Mouse (Mus musculus) adrenal gland, adult (tissue): ENCODE results near the gene Flt4.

Source experiments
- DNase-seq, 2 experiments: peaks; one replicate each; pipeline ENCODE4 v3.0.0; 2022 to 2023; ENCODE audit warnings: low spot score in 1 of 2; ENCODE audit not compliant: inconsistent age in 2 of 2

Gene Flt4

DNA sequence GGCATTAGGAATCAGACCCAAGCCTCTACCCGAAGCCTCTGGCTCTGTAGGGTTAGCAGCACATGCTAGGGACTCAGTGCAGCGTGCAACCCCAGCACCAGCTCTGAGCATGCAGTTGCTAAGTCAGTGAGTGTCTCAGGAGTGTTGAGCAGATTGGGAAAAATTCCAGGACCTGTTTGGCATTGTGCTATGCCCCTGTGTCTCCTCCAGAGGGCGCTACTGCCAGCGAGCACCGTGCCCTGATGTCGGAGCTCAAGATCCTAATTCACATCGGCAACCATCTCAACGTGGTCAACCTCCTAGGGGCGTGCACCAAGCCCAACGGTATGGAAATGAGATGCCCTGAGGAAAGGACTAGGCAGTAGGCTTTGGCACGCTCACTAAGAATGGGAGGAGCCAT is 27.4 kb downstream of the Flt4 start:
- DNase-seq, result no peak

DNA sequence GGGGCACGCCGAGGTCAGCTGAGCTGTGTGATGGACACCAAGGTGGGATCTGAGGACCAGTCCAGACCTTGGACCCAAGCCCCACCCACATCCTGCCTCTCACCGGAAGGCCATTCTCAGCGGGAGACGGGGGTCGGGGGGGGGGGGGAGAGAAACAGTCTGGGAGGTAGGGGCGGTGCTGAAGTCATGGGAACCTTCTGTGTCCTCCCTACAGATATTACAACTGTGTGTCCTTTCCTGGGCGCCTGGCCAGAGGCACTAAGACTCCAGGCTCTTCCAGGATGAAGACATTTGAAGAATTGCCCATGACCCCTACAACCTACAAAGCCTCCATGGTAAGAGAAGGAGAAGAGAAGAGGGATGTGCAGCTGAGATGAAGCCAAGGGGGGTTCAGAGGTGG is 36.6 kb downstream of the Flt4 start:
- no peak for DNase-seq

- peak in 1 of 2 experiments; percentile 58 for DNase-seq
These were observed 41.3 kb downstream of the Flt4 start for GRCm38 (mm10) chr11:49650113-49650993.

GRCm38 (mm10) chr11:49650994-49651761 is 42.1 kb downstream of the Flt4 start:
- DNase-seq, result no peak

- no peak for DNase-seq
These were observed 42.8 kb downstream of the Flt4 start for GRCm38 (mm10) chr11:49651762-49652322.

- DNase-seq, result peak; percentile 75 to 92
These were observed 43.5 kb downstream of the Flt4 start for GRCm38 (mm10) chr11:49652401-49653078.

DNA sequence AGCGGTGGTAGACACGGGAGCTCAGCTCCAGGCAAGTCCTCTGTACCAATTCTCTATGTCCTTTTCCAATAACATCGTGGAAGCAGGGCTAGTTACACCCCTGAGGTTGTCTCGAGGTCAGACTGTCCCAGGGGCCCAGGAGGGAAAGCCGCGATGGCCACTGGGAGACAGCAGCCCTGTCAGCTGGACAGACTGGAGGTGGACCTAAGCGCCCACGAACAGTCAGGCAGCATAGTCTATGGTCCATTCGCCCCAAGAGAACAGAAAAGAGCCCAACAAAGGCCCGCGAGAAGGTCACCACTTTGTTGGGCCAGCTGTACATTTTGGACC is 44.0 kb downstream of the Flt4 start:
- no peak for DNase-seq

- no peak for DNase-seq
These were observed 45.6 kb downstream of the Flt4 start for GRCm38 (mm10) chr11:49654651-49655050.

- no peak for DNase-seq
These were observed 46.4 kb downstream of the Flt4 start for GRCm38 (mm10) chr11:49655501-49655900.

DNA sequence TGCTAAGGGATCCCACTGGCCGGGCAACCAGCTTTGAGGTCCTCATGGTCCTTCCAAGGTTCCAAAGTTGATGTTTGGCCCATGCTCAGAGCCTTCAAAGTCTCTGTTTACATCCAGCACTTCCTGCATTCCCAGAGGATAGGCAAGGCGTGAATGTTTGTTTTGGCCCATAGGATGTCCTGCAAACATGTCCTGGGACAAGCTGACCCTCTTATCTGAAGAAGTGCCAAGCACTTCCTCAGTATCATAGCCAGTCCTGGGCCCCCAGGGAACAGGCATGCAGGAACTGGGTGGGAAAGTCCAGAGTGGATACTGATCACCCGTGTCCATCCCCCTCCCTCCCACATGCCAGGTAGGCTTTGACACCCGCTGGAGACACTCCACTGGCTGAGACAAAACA is 49.0 kb downstream of the Flt4 start:
- DNase-seq, result peak in 1 of 2 experiments; percentile 43

DNA sequence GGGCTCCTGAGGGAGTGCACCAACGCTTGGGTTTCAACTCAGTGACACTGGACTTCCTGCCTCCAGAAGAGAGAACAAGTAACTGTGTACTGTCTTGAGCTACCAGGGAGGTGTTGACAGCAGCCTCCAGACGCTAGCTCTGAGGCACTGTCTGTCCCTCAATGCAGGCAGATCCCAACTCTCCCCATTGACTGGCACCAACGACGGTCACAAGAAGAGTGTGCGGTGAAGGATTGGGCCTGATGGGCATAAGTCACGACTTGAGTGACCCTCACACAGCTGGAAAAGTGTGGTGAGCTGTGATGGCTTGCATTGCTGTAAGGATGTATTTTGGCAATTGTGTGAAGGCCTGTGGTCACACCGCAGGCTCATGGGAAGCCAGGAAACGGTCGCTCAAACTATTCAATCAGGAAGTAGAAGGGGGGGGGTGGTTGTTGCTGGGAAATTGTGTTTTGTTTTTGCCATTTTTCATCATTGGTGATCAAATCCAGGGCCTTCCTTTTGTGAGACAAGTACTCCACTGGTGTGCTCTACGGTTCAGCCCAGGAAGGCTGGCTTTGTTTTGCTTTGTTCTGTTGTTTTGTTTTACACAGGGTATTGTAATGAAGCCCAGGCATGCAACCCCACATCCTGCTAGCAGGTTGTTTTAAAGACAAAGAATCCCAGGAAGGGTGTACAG is 49.9 kb downstream of the Flt4 start:
- DNase-seq, result peak in 1 of 2 experiments; percentile 39

GRCm38 (mm10) chr11:49659470-49659799 is 50.4 kb downstream of the Flt4 start:
- no peak for DNase-seq

GRCm38 (mm10) chr11:49662292-49662780 is 53.3 kb downstream of the Flt4 start:
- DNase-seq, result no peak

DNA sequence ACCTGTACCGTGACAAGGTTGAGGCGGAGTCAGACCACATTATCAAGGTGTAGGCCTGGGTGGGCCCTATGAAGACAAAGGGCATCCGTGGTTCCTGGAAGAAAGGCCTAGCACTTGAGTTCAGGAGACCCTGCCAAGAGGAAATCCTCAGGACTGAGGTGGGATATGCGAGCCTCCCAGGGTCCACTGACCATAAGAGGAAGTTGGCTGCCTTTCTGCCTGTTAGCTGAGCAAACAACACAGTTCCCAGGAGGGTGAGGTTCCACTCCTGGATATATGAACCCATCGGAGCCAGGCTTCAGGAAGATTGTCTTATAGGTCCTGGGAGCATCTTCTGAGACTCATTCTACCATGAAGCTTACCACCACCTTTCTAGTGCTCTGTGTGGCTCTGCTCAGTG is 54.2 kb downstream of the Flt4 start, which contains the start of gene Scgb3a1:
Scgb3a1 (plus strand) TSS at position 301 of the 400 bp plus-strand sequence.
- DNase-seq, result no peak

- no peak for DNase-seq
These were observed 55.4 kb downstream of the Flt4 start for GRCm38 (mm10) chr11:49664262-49665140.

DNA sequence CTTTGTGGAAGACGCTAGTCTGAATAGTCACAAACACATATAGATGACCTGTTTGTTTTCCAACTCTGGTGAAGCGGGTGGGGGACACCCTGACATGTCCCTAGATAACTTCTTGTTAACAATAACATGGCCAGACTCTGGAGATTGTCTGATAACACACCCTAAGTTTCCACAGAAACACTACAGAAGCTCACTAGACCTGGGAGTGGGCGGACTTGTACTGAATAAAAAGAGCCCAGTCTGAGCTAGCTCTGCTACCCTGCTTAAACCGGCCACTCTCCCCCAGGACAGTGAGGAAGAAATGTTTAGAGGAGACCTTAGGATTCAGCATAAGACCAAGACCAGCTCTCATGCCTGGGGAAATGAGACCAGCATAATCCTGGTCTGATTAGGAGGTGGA is 56.4 kb downstream of the Flt4 start:
- no peak for DNase-seq

GRCm38 (mm10) chr11:49673433-49673832 is 64.4 kb downstream of the Flt4 start:
- DNase-seq, result no peak

DNA sequence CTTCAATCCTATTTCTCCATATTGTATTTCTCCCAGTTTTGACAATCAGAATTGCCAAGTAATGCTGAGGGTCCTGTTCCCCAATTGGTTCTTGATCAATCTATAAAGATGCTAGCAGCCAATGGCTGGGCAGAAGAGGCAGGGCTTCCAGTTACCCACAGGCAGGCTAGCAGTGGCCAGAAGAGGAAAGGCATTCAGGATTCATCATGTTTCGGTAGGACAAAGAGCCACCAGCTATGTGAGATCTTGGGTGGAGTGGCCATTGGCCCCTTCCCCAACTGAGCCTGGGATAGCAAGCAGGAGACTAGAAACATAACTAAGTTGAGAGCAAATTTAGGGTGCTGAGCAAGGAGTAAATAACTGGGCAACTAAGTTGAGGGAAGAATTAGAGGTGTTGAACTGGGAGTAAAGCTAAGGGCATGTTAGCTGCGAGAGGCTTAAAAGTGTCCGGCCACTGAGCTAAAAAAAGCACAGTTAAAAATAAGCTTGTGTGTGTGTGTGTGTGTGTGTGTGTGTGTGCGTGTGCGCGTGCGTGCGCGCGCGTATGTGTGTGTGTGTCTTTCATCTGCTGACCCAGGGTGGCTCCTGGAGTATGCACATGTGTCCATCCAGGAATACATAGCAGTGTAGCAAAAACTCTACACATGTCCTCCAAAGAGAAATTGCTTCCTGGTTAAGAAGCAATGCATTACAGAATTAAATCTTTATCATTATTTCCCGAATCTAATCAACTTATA is 75.3 kb downstream of the Flt4 start:
- DNase-seq, result no peak

- DNase-seq, result peak in 1 of 2 experiments; percentile 64
These were observed 86.0 kb downstream of the Flt4 start for GRCm38 (mm10) chr11:49695013-49695412.
